Mouse (Mus musculus) CH12.LX (cell line): ENCODE data around the gene Rilp.

ENCODE experiments used
- SMC3 ChIP-seq: IDR thresholded peaks from 2 replicates; pipeline ENCODE4 v1.6.1; 2011; ENCODE audit warnings: low read depth, low read length, improper control_type of control experiment
- UBTF ChIP-seq: IDR thresholded peaks from 2 replicates; pipeline ENCODE4 v1.6.1; 2012; ENCODE audit warnings: low read depth, mild to moderate bottlenecking, inconsistent platforms, low read length, improper control_type of control experiment, moderate library complexity
- USF1 ChIP-seq: IDR thresholded peaks from 2 replicates; pipeline ENCODE4 v1.6.1; 2014; ENCODE audit warnings: low read depth, mild to moderate bottlenecking, inconsistent platforms, low read length, improper control_type of control experiment

DNA sequence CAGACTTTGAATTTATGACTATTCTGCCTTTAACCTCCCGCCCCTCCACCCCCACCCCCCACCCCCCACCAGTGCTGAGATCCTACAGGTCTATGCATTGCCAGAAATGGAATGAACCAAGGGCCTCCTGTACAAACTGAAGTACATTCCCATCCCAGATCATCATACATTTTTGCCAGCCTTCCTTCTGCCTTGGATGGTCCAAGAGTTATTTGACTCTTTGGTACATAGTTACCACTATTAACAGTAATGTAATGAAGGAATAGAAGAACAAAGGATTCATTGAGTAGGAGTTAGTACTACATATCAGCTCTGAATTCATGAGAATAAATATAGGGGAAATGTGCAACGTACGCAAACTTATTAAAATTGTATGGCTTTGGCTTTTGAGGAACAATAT is 23.7 kb upstream of the Rilp start:
- no peak for TF ChIP-seq UBTF
- no peak for TF ChIP-seq SMC3
- TF ChIP-seq USF1 = no peak
